Mouse (Mus musculus): Measurements from ENCODE around the gene Mss51.

The Mss51 gene

GRCm38 (mm10) chr14:20496603-20497002 is at the start of gene Mss51:
Gene Mss51, minus strand, starts transcription at chr14:20496901.
- DNase-seq: no peak

GRCm38 (mm10) chr14:20546415-20546814 is 49.7 kb upstream of the Mss51 start, which contains the start of gene Ppp3cb:
Gene Ppp3cb, minus strand, starts transcription at chr14:20546573.
- DNase-seq: peak; percentile 95

- DNase-seq: peak; percentile 87
These were observed 49.0 kb upstream of the Mss51 start for GRCm38 (mm10) chr14:20545529-20546331.

GRCm38 (mm10) chr14:20544467-20545411 is 48.0 kb upstream of the Mss51 start:
- peak; percentile 3 for DNase-seq

- DNase-seq: no peak
These were observed 32.9 kb upstream of the Mss51 start for GRCm38 (mm10) chr14:20529643-20530042.

- DNase-seq: no peak
These were observed 23.5 kb upstream of the Mss51 start for GRCm38 (mm10) chr14:20520179-20520578.

GRCm38 (mm10) chr14:20508424-20508823 is 11.7 kb upstream of the Mss51 start:
- no peak for DNase-seq

GRCm38 (mm10) chr14:20502966-20503365 is 6.3 kb upstream of the Mss51 start:
- DNase-seq: no peak

GRCm38 (mm10) chr14:20499982-20500381 is 3.3 kb upstream of the Mss51 start:
- DNase-seq: no peak

- DNase-seq: no peak
These were observed 10.7 kb downstream of the Mss51 start for GRCm38 (mm10) chr14:20486031-20486430.

- no peak for DNase-seq
These were observed 14.5 kb downstream of the Mss51 start for GRCm38 (mm10) chr14:20482051-20482751.

GRCm38 (mm10) chr14:20481211-20481610 is 15.5 kb downstream of the Mss51 start:
- DNase-seq: no peak

GRCm38 (mm10) chr14:20480195-20480579 is 16.5 kb downstream of the Mss51 start:
- no peak for DNase-seq

- peak; percentile 87 for DNase-seq
These were observed 17.2 kb downstream of the Mss51 start, which contains the start of gene Anxa7 for GRCm38 (mm10) chr14:20479291-20480194. Gene Anxa7, minus strand, starts transcription at chr14:20480133.

- peak; percentile 18 for DNase-seq
These were observed 17.9 kb downstream of the Mss51 start for GRCm38 (mm10) chr14:20478801-20479200.

- no peak for DNase-seq
These were observed 18.3 kb downstream of the Mss51 start for GRCm38 (mm10) chr14:20478385-20478784.

- peak; percentile 61 for DNase-seq
These were observed 19.3 kb downstream of the Mss51 start for GRCm38 (mm10) chr14:20477261-20478025.

GRCm38 (mm10) chr14:20460216-20460615 is 36.5 kb downstream of the Mss51 start:
- DNase-seq: no peak

- no peak for DNase-seq
These were observed 38.3 kb downstream of the Mss51 start for GRCm38 (mm10) chr14:20458378-20458777.

- DNase-seq: no peak
These were observed 43.8 kb downstream of the Mss51 start for GRCm38 (mm10) chr14:20452929-20453328.

- DNase-seq: peak; percentile 85
These were observed 44.9 kb downstream of the Mss51 start, which contains the start of gene Cfap70 for GRCm38 (mm10) chr14:20451765-20452331. Gene Cfap70, minus strand, starts transcription at chr14:20452226.
